Mouse (Mus musculus) embryonic facial prominence, embryonic 15.5 days (tissue): Measurements from ENCODE around the gene Qser1. TPM values are rescaled to one million over a fixed set of nuclear protein-coding genes. Genes with fewer than 3 reads are reported as not detected.

ENCODE experiments used
- ATAC-seq: fragments of 200-750 bp; cut with Nextera tagmentation; 2 replicates; pipeline ENCODE4 v1.8.0; 2017; ENCODE audit warnings: low read depth, moderate TSS enrichment; ENCODE audit not compliant: insufficient number of reproducible peaks, low FRiP score, low TSS enrichment
- H3K27ac ChIP-seq: fragments of 300-500 bp; sonication (generic); replicated peaks from 2 replicates; pipeline ENCODE4 v1.5.1; 2015; ENCODE audit warnings: mild to moderate bottlenecking, inconsistent platforms
- H3K27me3 ChIP-seq: fragments of 300-500 bp; sonication (generic); 2 replicates; pipeline ENCODE4 v1.6.1; 2015; ENCODE audit warnings: inconsistent platforms
- H3K36me3 ChIP-seq: fragments of 300-500 bp; sonication (generic); 2 replicates; pipeline ENCODE4 v1.6.1; 2015; ENCODE audit warnings: mild to moderate bottlenecking, inconsistent platforms
- H3K4me1 ChIP-seq: fragments of 300-500 bp; sonication (generic); 2 replicates; pipeline ENCODE4 v1.6.1; 2015; ENCODE audit warnings: inconsistent platforms
- H3K4me2 ChIP-seq: fragments of 300-500 bp; sonication (generic); replicated peaks from 2 replicates; pipeline ENCODE4 v1.6.1; 2015; ENCODE audit warnings: mild to moderate bottlenecking, inconsistent platforms
- H3K4me3 ChIP-seq: fragments of 300-500 bp; sonication (generic); replicated peaks from 2 replicates; pipeline ENCODE4 v1.5.1; 2015; ENCODE audit warnings: mild to moderate bottlenecking, inconsistent platforms
- H3K9ac ChIP-seq: fragments of 300-500 bp; sonication (generic); 2 replicates; pipeline ENCODE4 v1.6.1; 2015; ENCODE audit warnings: inconsistent platforms
- H3K9me3 ChIP-seq: fragments of 300-500 bp; sonication (generic); replicated peaks from 2 replicates; pipeline ENCODE4 v1.6.1; 2016; ENCODE audit warnings: inconsistent platforms
- WGBS: fragments of 180-500 bp; shearing (Covaris S2); methylation state at CpG from one replicate; pipeline ENCODE4 v1.1.7; 2015; 5-methylcytosine and 5-hydroxymethylcytosine counted together
- polyA plus RNA-seq: library from polyadenylated mRNA; unstranded; fragments of >200 nt; fragmentation: Nextera tagmentation; extraction: Ambion mirVana; gene quantifications from 2 replicates; pipeline ENCODE4 v1.2.1, GENCODE M21; 2015

Gene Qser1
- polyA plus RNA-seq, 1 experiment from 2014 or later, result 10.7 TPM

DNA sequence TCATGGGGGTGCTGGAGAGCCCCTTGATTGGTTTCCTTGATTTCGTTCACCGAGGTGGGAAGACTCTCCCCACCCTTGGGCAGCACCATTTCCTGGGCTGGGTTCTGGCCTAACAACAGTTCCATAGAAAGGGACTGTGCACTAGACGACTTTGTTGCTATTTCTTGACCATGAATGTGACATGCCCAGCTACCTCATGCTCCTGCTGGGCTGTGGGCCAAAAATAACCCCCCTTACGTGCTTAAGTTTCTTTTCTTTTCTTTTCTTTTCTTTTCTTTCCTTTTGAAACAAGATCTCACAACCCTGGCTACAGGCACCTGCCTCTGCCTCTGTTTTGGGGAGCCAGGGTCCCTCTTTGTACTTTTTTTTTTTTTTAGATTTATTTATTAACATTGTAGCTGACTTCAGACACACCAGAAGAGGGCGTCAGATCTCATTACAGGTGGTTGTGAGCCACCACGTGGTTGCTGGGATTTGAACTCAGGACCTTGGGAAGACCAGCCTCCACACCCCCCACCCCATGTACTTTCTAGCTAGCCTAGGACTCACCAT lies 106.7 kb downstream of the Qser1 start:
- Histone ChIP-seq H3K4me1 (peaks cover 13% of the 10 kb centered on the region; the same call in 1 of the 2 replicates), H3K27me3 (no peaks in the 10 kb centered on the region), H3K9me3 (no peaks in the 10 kb centered on the region), H3K9ac (no peak overlapping the region), H3K27ac (no peak overlapping the region), H3K36me3 (peaks cover 4% of the 10 kb centered on the region; the same call in 1 of the 2 replicates), H3K4me2 (no peak overlapping the region), H3K4me3 (no peak overlapping the region)
- no peak for ATAC-seq
- WGBS, result 68% methylated on average over 6 of the region's 6 CpGs

Other genes with a start within 250 kb of the Qser1 start
- 64.5 and 65.2 TPM in 2 replicates for gene Cstf3, start 226.2 kb downstream of the Qser1 start, polyA plus RNA-seq
- 39.2 and 41.4 TPM in 2 replicates for gene Tcp11l1, start 104.6 kb downstream of the Qser1 start, polyA plus RNA-seq
- 0.24 TPM in 1 of 2 replicates, not detected in the other for gene Pin1rt1, start 100.4 kb downstream of the Qser1 start, polyA plus RNA-seq
- gene Depdc7, start 73.9 kb downstream of the Qser1 start, polyA plus RNA-seq, result 7.7 and 9.0 TPM in 2 replicates
- gene Prrg4, start 33.1 kb upstream of the Qser1 start, polyA plus RNA-seq, result 7.0 and 7.4 TPM in 2 replicates
- gene Ccdc73, start 51.0 kb upstream of the Qser1 start, polyA plus RNA-seq, result 5.4 and 6.7 TPM in 2 replicates
- 224 and 229 TPM in 2 replicates for gene Eif3m, start 200.3 kb upstream of the Qser1 start, polyA plus RNA-seq